28 mouse cellular contexts compared by ENCODE assay signal in genomic region chr12:72324210-72324871, GRCm38 (mm10).
A peak's percentile ranks its signal among the peaks of the same experiment; 100 is the strongest.
DNase-seq lines count a peak whose midpoint lies in the region; ATAC-seq and TF ChIP-seq lines count a peak whose summit lies in the region.
"Had no signal": no experiment of that assay in that cellular context is flagged by ENCODE, and none has a peak within 500 bp of the region (broad histone marks: within the 10 kb centered on the region; RNA-seq: fewer than 3 reads in every experiment).

No protein-coding gene starts in this region.

- no peak overlapping the region for H3K27ac ChIP-seq in kidney, embryonic 16.5 days (ENCODE audit: low read length)
- peak overlapping the region; percentile 9; the same call in 1 of the 2 replicates for H3K27ac ChIP-seq in lung, postnatal 0 days (ENCODE audit: low read length)
- H3K27ac ChIP-seq: embryonic facial prominence, embryonic 13.5 days; heart, embryonic 13.5 days; hindbrain, postnatal 0 days; intestine, embryonic 15.5 days; liver, embryonic 12.5 days; neural tube, embryonic 12.5 days had no signal

- H3K4me2 ChIP-seq in kidney, embryonic 16.5 days (replicated peaks; ENCODE audit: low read depth, low read length), result no peak overlapping the region
- no peak overlapping the region for H3K4me2 ChIP-seq in lung, postnatal 0 days (replicated peaks; ENCODE audit: low read depth, low read length)
- H3K4me2 ChIP-seq: embryonic facial prominence, embryonic 13.5 days; heart, embryonic 13.5 days; intestine, embryonic 15.5 days; liver, embryonic 12.5 days; midbrain, embryonic 11.5 days; neural tube, embryonic 12.5 days had no signal

- H3K36me3 ChIP-seq in kidney, embryonic 16.5 days (ENCODE audit: insufficient read depth, low read length), result no peaks in the 10 kb centered on the region
- H3K36me3 ChIP-seq in lung, postnatal 0 days (ENCODE audit: insufficient read depth, low read length), result no peaks in the 10 kb centered on the region
- H3K36me3 ChIP-seq: embryonic facial prominence, embryonic 13.5 days; heart, embryonic 13.5 days; hindbrain, embryonic 10.5 days; intestine, embryonic 15.5 days; liver, embryonic 12.5 days; neural tube, embryonic 12.5 days had no signal

- no peaks in the 10 kb centered on the region for H3K27me3 ChIP-seq in kidney, embryonic 16.5 days (ENCODE audit: insufficient read depth, low read length)
- H3K27me3 ChIP-seq in lung, postnatal 0 days (replicated peaks; ENCODE audit: insufficient read depth, low read length), result no peaks in the 10 kb centered on the region
- H3K27me3 ChIP-seq: embryonic facial prominence, embryonic 13.5 days; heart, embryonic 13.5 days; intestine, embryonic 15.5 days; liver, embryonic 12.5 days; neural tube, embryonic 12.5 days had no signal

- 66% methylated on average over 10 of the region's 10 CpGs for WGBS in kidney, embryonic 16.5 days
- WGBS in lung, postnatal 0 days, result 51% methylated on average over 10 of the region's 10 CpGs
- WGBS in lung, adult 2 months, result 49% methylated on average over 10 of the region's 10 CpGs

- TF ChIP-seq CTCF in lung, postnatal 0 days (IDR thresholded peaks at IDR 0.05), result no peak
- TF ChIP-seq CTCF in lung, adult 2 months (IDR thresholded peaks at IDR 0.05; ENCODE audit: insufficient read depth, low read length), result no peak

- 0 out of 2 replicates have a peak, but pooled peaks have one; percentile 49 for ATAC-seq in kidney, embryonic 16.5 days (ENCODE audit: low FRiP score, low TSS enrichment)
- ATAC-seq in lung, postnatal 0 days, result peak; percentile 89
- ATAC-seq: forebrain, embryonic 16.5 days; hindbrain, postnatal 0 days; intestine, embryonic 15.5 days; liver, embryonic 12.5 days; liver, postnatal 0 days; midbrain, embryonic 16.5 days had no signal

- 0 out of 2 replicates have a peak, but pooled peaks cover 6% of the 10 kb centered on the region for H3K4me1 ChIP-seq in kidney, embryonic 16.5 days (ENCODE audit: insufficient read depth, low read length)
- no peaks in the 10 kb centered on the region for H3K4me1 ChIP-seq in lung, postnatal 0 days (ENCODE audit: insufficient read depth, low read depth, low read length)
- H3K4me1 ChIP-seq in lung, adult 2 months (ENCODE audit: control insufficient read depth, insufficient read depth, low read length), result peaks cover 2% of the 10 kb centered on the region; the same call in 1 of the 2 replicates
- H3K4me1 ChIP-seq: heart, embryonic 13.5 days; intestine, embryonic 15.5 days; neural tube, embryonic 12.5 days had no signal

- no peak for TF ChIP-seq POLR2A in lung, adult 2 months (IDR thresholded peaks at IDR 0.05; ENCODE audit: borderline replicate concordance, extremely low read depth, low read depth, low read length)

- H3K9ac ChIP-seq in kidney, embryonic 16.5 days (replicated peaks; ENCODE audit: low read length), result no peak overlapping the region
- H3K9ac ChIP-seq in lung, postnatal 0 days (replicated peaks; ENCODE audit: low read depth), result no peak overlapping the region
- H3K9ac ChIP-seq: embryonic facial prominence, embryonic 13.5 days; heart, embryonic 13.5 days; intestine, embryonic 15.5 days; liver, embryonic 12.5 days; liver, postnatal 0 days; neural tube, embryonic 12.5 days had no signal

- no peaks in the 10 kb centered on the region for H3K9me3 ChIP-seq in kidney, embryonic 16.5 days (ENCODE audit: low read length)
- no peaks in the 10 kb centered on the region for H3K9me3 ChIP-seq in lung, postnatal 0 days (ENCODE audit: low read length)
- H3K9me3 ChIP-seq: embryonic facial prominence, embryonic 13.5 days; heart, embryonic 13.5 days; hindbrain, embryonic 10.5 days; intestine, embryonic 15.5 days; liver, embryonic 12.5 days; neural tube, embryonic 12.5 days had no signal

- TF ChIP-seq EP300 in lung, postnatal 0 days (IDR thresholded peaks at IDR 0.05), result peak; percentile 28; the same call in 1 of the 2 replicates

- no peak overlapping the region for H3K4me3 ChIP-seq in kidney, embryonic 16.5 days (ENCODE audit: low read length)
- H3K4me3 ChIP-seq in lung, postnatal 0 days (ENCODE audit: low read depth, low read length), result no peak overlapping the region
- no peak overlapping the region for H3K4me3 ChIP-seq in lung, adult 2 months (replicated peaks; ENCODE audit: extremely low read depth, low read depth, low read length)
- H3K4me3 ChIP-seq: embryonic facial prominence, embryonic 13.5 days; erythroblast, embryonic 14.5 days; heart, embryonic 13.5 days; hindbrain, embryonic 10.5 days; intestine, embryonic 15.5 days; liver, embryonic 12.5 days; neural tube, embryonic 12.5 days had no signal

- DNase-seq in kidney, adult 9 months, result no peak
- DNase-seq in lung, postnatal 0 days (ENCODE audit: low spot score), result peak; percentile 66
- DNase-seq in lung, adult 2 months, result no peak
- peak; percentile 3 for DNase-seq in adipocyte (ENCODE audit: low spot score)
- no peak for DNase-seq in frontal cortex, postnatal 14 days (ENCODE audit: low spot score in 2 of 2)
- DNase-seq in right cerebral cortex, postnatal 14 days, result no peak
- DNase-seq: adrenal gland, postnatal 14 days; B cell, adult 2 months; cerebellum, adult 11 months; cerebellum, adult 9-10 months; heart, postnatal 10 days; kidney, adult 2 months; kidney, postnatal 25 days; left cerebral cortex, postnatal 4 days; liver, postnatal 0 days; thymus, postnatal 14 days had no signal

Comparison
In these comparisons a context has a peak if more than half of its experiments do, and no peak if none do; other contexts are left out.
1. DNase-seq: peak in lung, postnatal 0 days (single experiment) and adipocyte (single experiment); none in kidney, adult 9 months (single experiment), lung, adult 2 months (single experiment), frontal cortex, postnatal 14 days (0 of 2) and right cerebral cortex, postnatal 14 days (single experiment).